Mouse (Mus musculus) CH12.LX (cell line): ENCODE data around the gene Cald1. TPM values are rescaled to one million over a fixed set of nuclear protein-coding genes. Genes with fewer than 3 reads are reported as not detected.

Experiments used
- DNase-seq: peaks from one replicate; pipeline ENCODE4 v3.0.0-alpha.2; 2013; ENCODE audit errors: extremely low read depth
- H3K27ac ChIP-seq: 2 replicates; pipeline ENCODE4 v1.5.1; 2012; ENCODE audit warnings: low read depth, mild to moderate bottlenecking, control low read depth, moderate library complexity; ENCODE audit not compliant: insufficient read depth
- H3K27me3 ChIP-seq: replicated peaks from 2 replicates; pipeline ENCODE3; 2012; ENCODE audit warnings: inconsistent platforms
- H3K36me3 ChIP-seq, 2 experiments: replicated peaks in 1 of 2; 2 replicates each; pipeline versions ENCODE3 to v1.6.1; 2012; ENCODE audit warnings: inconsistent platforms in 1 of 2, low read length in 1 of 2, mild to moderate bottlenecking in 1 of 2, mixed read lengths in 1 of 2, moderate library complexity in 1 of 2; ENCODE audit not compliant: control insufficient read depth in 1 of 2, insufficient read depth in 1 of 2
- H3K4me1 ChIP-seq, 2 experiments: 2 replicates each; pipeline ENCODE4 v1.6.1; 2012; ENCODE audit warnings: inconsistent platforms in 1 of 2, moderate library complexity in 1 of 2; ENCODE audit not compliant: insufficient read depth in 2 of 2, control insufficient read depth in 1 of 2
- H3K4me2 ChIP-seq: 2 replicates; pipeline ENCODE4 v1.6.1; 2012; ENCODE audit warnings: low read depth, mild to moderate bottlenecking, control low read depth; ENCODE audit not compliant: poor library complexity, insufficient read depth, severe bottlenecking
- H3K4me3 ChIP-seq, 3 experiments: fragments of 150-350 bp in 1 of 3; sonication (generic) in 1 of 3; replicated peaks in 1 of 3; 2 replicates each; pipeline versions ENCODE3 to v1.5.1; 2011 to 2012; ENCODE audit warnings: low read depth in 2 of 3, low read length in 2 of 3, mild to moderate bottlenecking in 2 of 3, moderate library complexity in 2 of 3, control low read depth in 1 of 3, improper control_type of control experiment in 1 of 3, inconsistent platforms in 1 of 3, mixed read lengths in 1 of 3; ENCODE audit not compliant: poor library complexity in 1 of 3
- H3K79me2 ChIP-seq: replicated peaks from 2 replicates; pipeline ENCODE4 v1.6.1; 2012; ENCODE audit warnings: mild to moderate bottlenecking, moderate library complexity; ENCODE audit not compliant: control insufficient read depth, poor library complexity, insufficient read depth, severe bottlenecking; ENCODE audit errors: extremely low read depth
- H3K9ac ChIP-seq: 2 replicates; pipeline ENCODE4 v1.6.1; 2012; ENCODE audit warnings: low read depth, mild to moderate bottlenecking, control low read depth, moderate library complexity; ENCODE audit not compliant: insufficient read depth
- H3K9me3 ChIP-seq: replicated peaks from 2 replicates; pipeline ENCODE3; 2012; ENCODE audit warnings: low read length, inconsistent platforms, mixed read lengths
- BHLHE40 ChIP-seq: IDR thresholded peaks from 2 replicates; pipeline ENCODE4 v1.6.1; 2011; ENCODE audit warnings: mild to moderate bottlenecking, low read depth, low read length, improper control_type of control experiment
- CHD1 ChIP-seq: IDR thresholded peaks from 2 replicates; pipeline ENCODE4 v1.6.1; 2012; ENCODE audit warnings: low read depth, low read length, improper control_type of control experiment, inconsistent platforms
- CHD2 ChIP-seq: IDR thresholded peaks from 2 replicates; pipeline ENCODE4 v1.6.1; 2011; ENCODE audit warnings: low read length, improper control_type of control experiment
- CTCF ChIP-seq, 2 experiments: IDR thresholded peaks in 1 of 2; conservative IDR thresholded peaks in 1 of 2; 2 replicates each; pipeline ENCODE4 v1.5.1; 2011 to 2012; ENCODE audit warnings: low read depth in 2 of 2, low read length in 2 of 2, improper control_type of control experiment in 1 of 2, inconsistent platforms in 1 of 2, mild to moderate bottlenecking in 1 of 2, moderate library complexity in 1 of 2
- ELF1 ChIP-seq: IDR thresholded peaks from 2 replicates; pipeline ENCODE4 v1.6.1; 2014; ENCODE audit warnings: low read depth, mild to moderate bottlenecking, inconsistent platforms, low read length, improper control_type of control experiment
- EP300 ChIP-seq: IDR thresholded peaks from 2 replicates; pipeline ENCODE4 v1.6.1; 2011; ENCODE audit warnings: low read length, improper control_type of control experiment
- ETS1 ChIP-seq: conservative IDR thresholded peaks from 2 replicates; pipeline ENCODE4 v1.6.1; 2012; ENCODE audit warnings: low read depth, mild to moderate bottlenecking, inconsistent platforms, low read length, improper control_type of control experiment, moderate library complexity
- GABPA ChIP-seq: IDR thresholded peaks from 2 replicates; pipeline ENCODE4 v1.6.1; 2012; ENCODE audit warnings: low read depth, low read length, improper control_type of control experiment, inconsistent platforms; ENCODE audit not compliant: insufficient replicate concordance
- HCFC1 ChIP-seq: IDR thresholded peaks from 2 replicates; pipeline ENCODE4 v1.6.1; 2012; ENCODE audit warnings: low read depth, mild to moderate bottlenecking, inconsistent platforms, low read length, improper control_type of control experiment
- IRF4 ChIP-seq: IDR thresholded peaks from 2 replicates; pipeline ENCODE4 v1.6.1; 2014; ENCODE audit warnings: low read depth, mild to moderate bottlenecking, inconsistent platforms, low read length, improper control_type of control experiment
- JUND ChIP-seq: conservative IDR thresholded peaks from 2 replicates; pipeline ENCODE4 v1.6.1; 2011; ENCODE audit warnings: low read depth, low read length, improper control_type of control experiment
- KAT2A ChIP-seq: IDR thresholded peaks from 2 replicates; pipeline ENCODE4 v1.6.1; 2012; ENCODE audit warnings: low read length, improper control_type of control experiment, inconsistent platforms; ENCODE audit not compliant: insufficient replicate concordance
- MAX ChIP-seq: IDR thresholded peaks from 2 replicates; pipeline ENCODE4 v1.6.1; 2011; ENCODE audit warnings: low read length, improper control_type of control experiment
- MXI1 ChIP-seq: IDR thresholded peaks from 2 replicates; pipeline ENCODE4 v1.6.1; 2011; ENCODE audit warnings: mild to moderate bottlenecking, low read depth, low read length, improper control_type of control experiment
- NELFE ChIP-seq: IDR thresholded peaks from 2 replicates; pipeline ENCODE4 v1.6.1; 2011; ENCODE audit warnings: low read depth, low read length, improper control_type of control experiment
- POLR2A ChIP-seq: IDR thresholded peaks from 2 replicates; pipeline ENCODE4 v1.6.1; 2011; ENCODE audit warnings: low read depth, mild to moderate bottlenecking, improper control_type of control experiment, low read length
- POLR2AphosphoS2 ChIP-seq: IDR thresholded peaks from 2 replicates; pipeline ENCODE4 v1.6.1; 2011; ENCODE audit warnings: low read depth, low read length, improper control_type of control experiment
- RCOR1 ChIP-seq: conservative IDR thresholded peaks from 2 replicates; pipeline ENCODE4 v1.6.1; 2012; ENCODE audit warnings: low read depth, mild to moderate bottlenecking, inconsistent platforms, low read length, improper control_type of control experiment
- TBP ChIP-seq: conservative IDR thresholded peaks from 2 replicates; pipeline ENCODE4 v1.6.1; 2011; ENCODE audit warnings: low read depth, low read length, improper control_type of control experiment
- UBTF ChIP-seq: IDR thresholded peaks from 2 replicates; pipeline ENCODE4 v1.6.1; 2012; ENCODE audit warnings: low read depth, mild to moderate bottlenecking, inconsistent platforms, low read length, improper control_type of control experiment, moderate library complexity
- USF1 ChIP-seq: IDR thresholded peaks from 2 replicates; pipeline ENCODE4 v1.6.1; 2014; ENCODE audit warnings: low read depth, mild to moderate bottlenecking, inconsistent platforms, low read length, improper control_type of control experiment
- ZC3H11A ChIP-seq: IDR thresholded peaks from 2 replicates; pipeline ENCODE4 v1.6.1; 2012; ENCODE audit warnings: low read depth, mild to moderate bottlenecking, inconsistent platforms, low read length, improper control_type of control experiment
- ZKSCAN1 ChIP-seq: IDR thresholded peaks from 2 replicates; pipeline ENCODE4 v1.6.1; 2012; ENCODE audit warnings: low read depth, inconsistent platforms, low read length, improper control_type of control experiment, borderline replicate concordance
- ZMIZ1 ChIP-seq: IDR thresholded peaks from 2 replicates; pipeline ENCODE4 v1.6.1; 2012; ENCODE audit warnings: low read depth, mild to moderate bottlenecking, inconsistent platforms, low read length, improper control_type of control experiment
- ZNF384 ChIP-seq: IDR thresholded peaks from 2 replicates; pipeline ENCODE4 v1.6.1; 2012; ENCODE audit warnings: low read depth, low read length, improper control_type of control experiment, inconsistent platforms
- dilution Hi-C: fragments of 300-500 bp; cut with MboI; formaldehyde crosslinking; loops from 2 replicates; pipeline ENCODE4 v1.14.3; 2020; ENCODE audit warnings: low sequenced_read_pairs; ENCODE audit not compliant: extremely low pct_unique_long_range_greater_than_20kb, extremely low pct_ligation_motif_present
- in situ Hi-C: fragments of 300-500 bp; cut with MboI; formaldehyde crosslinking; loops from 3 replicates; pipeline ENCODE4 v1.14.3; 2019; ENCODE audit warnings: low sequenced_read_pairs, low pct_ligation_motif_present, low pct_unique_long_range_greater_than_20kb, mixed read lengths
- polyA plus RNA-seq: library from polyadenylated mRNA; unstranded; fragments of >175 nt; gene quantifications from 2 replicates; pipeline ENCODE4 v1.2.1, GENCODE M21; 2012; ENCODE audit warnings: low read depth; ENCODE audit not compliant: insufficient read length
- total RNA-seq, 2 experiments: library from RNA; depleted of rRNA; stranded (reverse); fragments of 300-350 nt in 1 of 2; fragments of >200 nt in 1 of 2; gene quantifications; 2 replicates each; pipeline ENCODE4 v1.2.3; 2012 to 2014

The Cald1 gene
- total and polyA plus RNA-seq, 3 experiments = 0.55 to 4.0 (median 1.1) TPM

GRCm38 (mm10) chr6:34552489-34553157, 45.7 kb upstream of the Cald1 start:
- dilution Hi-C loops = no loop called here
- Histone ChIP-seq H3K9ac (no peak overlapping the region), H3K27me3 (no peaks in the 10 kb centered on the region)
- DNase-seq = no peak
- no peak for TF ChIP-seq ELF1
- TF ChIP-seq ZC3H11A = no peak
- TF ChIP-seq, all 38 proteins: peak for 0
- Histone ChIP-seq H3K79me2 (no peaks in the 10 kb centered on the region), H3K27ac (no peak overlapping the region), H3K4me2 (no peak overlapping the region), H3K4me1 (no peaks in the 10 kb centered on the region; a peak in 1 of 4 replicates), H3K9me3 (no peaks in the 10 kb centered on the region), H3K4me3 (no peak overlapping the region), H3K36me3 (no peaks in the 10 kb centered on the region)
- in situ Hi-C loops = loop anchor here (10.0 kb wide), 1 partner anchor 202 kb away; no protein-coding TSS in a partner anchor

DNA sequence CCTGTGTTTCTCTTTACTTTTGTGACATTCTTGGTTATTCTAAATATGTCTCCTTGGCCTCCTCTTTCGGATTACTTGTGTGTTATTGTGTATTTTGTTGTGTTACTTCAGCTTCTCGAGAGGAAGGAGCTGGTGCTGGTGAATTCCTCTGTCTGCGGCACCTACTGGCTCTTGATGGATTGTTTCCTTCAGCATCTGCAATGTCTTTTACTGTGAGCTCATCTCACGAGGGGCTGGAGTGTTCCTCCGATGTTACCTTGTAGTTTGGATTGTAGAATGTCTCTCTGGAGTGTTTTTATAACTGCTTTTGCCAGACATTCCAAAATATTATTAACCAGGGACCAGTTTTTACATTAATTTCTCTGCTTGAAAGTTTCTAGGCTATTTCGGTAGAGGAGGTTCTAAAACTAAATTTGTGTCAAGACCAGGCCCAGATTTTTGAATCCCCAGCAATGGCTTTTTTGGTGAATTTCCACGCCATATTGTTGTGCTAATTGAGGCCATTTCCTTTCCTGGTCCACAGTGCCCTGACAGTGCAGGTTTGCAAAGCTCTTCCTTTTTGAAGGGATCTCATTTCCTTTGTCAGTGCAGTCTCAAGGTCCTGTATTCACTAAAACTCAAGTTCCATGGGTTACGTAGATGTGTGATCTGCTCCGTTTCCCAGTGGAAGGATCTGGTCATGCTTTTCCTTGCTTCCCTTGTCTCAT, 43.9 kb upstream of the Cald1 start:
- no peak overlapping the region for H3K9ac ChIP-seq
- TF ChIP-seq ETS1 (no peak), MXI1 (no peak), ZKSCAN1 (no peak), RCOR1 (no peak), CTCF (conservative IDR thresholded peaks at IDR 0.05 in 1 of 2, IDR thresholded peaks at IDR 0.05 in 1 of 2; ENCODE audit: low read depth in 2 of 2, low read length in 2 of 2) (no peak), UBTF (no peak), POLR2AphosphoS2 (no peak), BHLHE40 (no peak)
- in situ Hi-C loops (loop anchor here (10.0 kb wide), 1 partner anchor 200 kb away; no protein-coding TSS in a partner anchor), dilution Hi-C loops (no loop called here)
- no peak overlapping the region for H3K4me2 ChIP-seq
- no peaks in the 10 kb centered on the region for H3K79me2 ChIP-seq
- no peaks in the 10 kb centered on the region for H3K36me3 ChIP-seq
- no peaks in the 10 kb centered on the region; a peak in 1 of 4 replicates for H3K4me1 ChIP-seq
- DNase-seq = no peak
- no peaks in the 10 kb centered on the region for H3K9me3 ChIP-seq
- H3K4me3 ChIP-seq = no peak overlapping the region
- no peaks in the 10 kb centered on the region for H3K27me3 ChIP-seq
- no peak overlapping the region for H3K27ac ChIP-seq

- dilution Hi-C loops = no loop called here
- Histone ChIP-seq H3K9ac (no peak overlapping the region), H3K4me3 (no peak overlapping the region)
- TF ChIP-seq NELFE (no peak), MAX (no peak), GABPA (no peak), CHD2 (no peak), ZNF384 (no peak), POLR2AphosphoS2 (no peak), JUND (no peak), USF1 (no peak), IRF4 (no peak), POLR2A (no peak), UBTF (no peak), TBP (no peak), MXI1 (no peak), KAT2A (no peak), ELF1 (no peak), CHD1 (no peak), HCFC1 (no peak), EP300 (no peak), ZMIZ1 (no peak)
- TF ChIP-seq, all 38 proteins: peak for 0
- Histone ChIP-seq H3K79me2 (no peaks in the 10 kb centered on the region), H3K4me2 (no peak overlapping the region), H3K9me3 (no peaks in the 10 kb centered on the region), H3K27me3 (no peaks in the 10 kb centered on the region), H3K4me1 (no peaks in the 10 kb centered on the region), H3K27ac (no peak overlapping the region), H3K36me3 (no peaks in the 10 kb centered on the region)
- no peak for DNase-seq
- in situ Hi-C loops = loop anchor here (10.0 kb wide), 1 partner anchor 195 kb away; no protein-coding TSS in a partner anchor
Measured at GRCm38 (mm10) chr6:34559521-34559920, 38.8 kb upstream of the Cald1 start.
